Mouse (Mus musculus): ENCODE data around the gene Golm1.

DNA sequence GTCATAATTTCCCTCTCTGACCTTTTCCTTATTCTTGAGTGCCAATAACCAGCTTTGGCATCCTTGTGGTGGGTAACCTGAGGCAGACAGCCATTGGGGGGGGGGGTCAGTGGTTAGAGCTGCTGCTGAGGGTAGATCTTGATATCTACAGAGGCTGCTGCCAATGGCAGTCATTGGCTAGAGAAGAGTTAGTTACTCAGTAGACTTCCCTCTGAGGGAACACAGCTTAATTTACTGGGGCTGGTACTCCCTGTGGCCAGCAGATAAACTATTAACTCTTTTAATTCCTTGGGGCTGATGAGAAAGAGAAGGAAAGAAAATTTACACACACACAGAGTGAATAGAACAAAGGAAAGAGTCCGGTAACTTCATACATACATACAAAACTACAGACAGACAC lies 43.9 kb upstream of the Golm1 start:
- TF ChIP-seq CTCF (IDR thresholded peaks at IDR 0.05; ENCODE audit: borderline replicate concordance, insufficient read depth, low read depth, low read length) (no peak), POLR2A (IDR thresholded peaks at IDR 0.05; ENCODE audit: borderline replicate concordance, insufficient read depth, low read length) (no peak)

Measured in cerebellum, adult 2 months (tissue).